Mouse (Mus musculus) kidney, adult 2 months (tissue): Measurements from ENCODE around the gene Suclg1. TPM values are rescaled to one million over a fixed set of nuclear protein-coding genes. Genes with fewer than 3 reads are reported as not detected.

ENCODE experiments used
- DNase-seq: peaks from one replicate; pipeline ENCODE4 v3.0.0; 2021
- H3K27ac ChIP-seq: fragments of 200-500 bp; 2 replicates; pipeline ENCODE4 v1.5.1; 2012; ENCODE audit warnings: low read depth, low read length, control low read depth, inconsistent platforms; ENCODE audit not compliant: insufficient read depth
- H3K27me3 ChIP-seq: fragments of 200-500 bp; replicated peaks from 2 replicates; pipeline ENCODE4 v1.6.1; 2012; ENCODE audit warnings: mild to moderate bottlenecking, moderate library complexity, low read length, inconsistent platforms; ENCODE audit not compliant: control insufficient read depth, insufficient read depth
- H3K36me3 ChIP-seq: fragments of 200-500 bp; 2 replicates; pipeline ENCODE4 v1.6.1; 2012; ENCODE audit warnings: mild to moderate bottlenecking, moderate library complexity, low read length, inconsistent platforms; ENCODE audit not compliant: control insufficient read depth, insufficient read depth
- H3K4me1 ChIP-seq: fragments of 200-500 bp; 2 replicates; pipeline ENCODE4 v1.6.1; 2011; ENCODE audit warnings: low read length; ENCODE audit not compliant: control insufficient read depth, insufficient read depth
- H3K4me3 ChIP-seq: fragments of 200-500 bp; 2 replicates; pipeline ENCODE4 v1.5.1; 2011; ENCODE audit warnings: mild to moderate bottlenecking, low read depth, low read length, control low read depth; ENCODE audit not compliant: insufficient read depth
- CTCF ChIP-seq: fragments of 200-500 bp; conservative IDR thresholded peaks from 2 replicates; pipeline ENCODE4 v1.5.1; 2011; ENCODE audit warnings: low read depth, mild to moderate bottlenecking, control low read depth, low read length, moderate library complexity, mixed read lengths; ENCODE audit not compliant: insufficient read depth, insufficient read length
- POLR2A ChIP-seq: fragments of 200-500 bp; IDR thresholded peaks from one replicate; pipeline ENCODE4 v1.6.1; 2011; ENCODE audit warnings: low read depth, low read length, control low read depth
- WGBS: fragments of 180-500 bp; shearing (Covaris S2); methylation state at CpG from one replicate; pipeline ENCODE4 v1.1.7; 2018; 5-methylcytosine and 5-hydroxymethylcytosine counted together
- polyA plus RNA-seq: library from polyadenylated mRNA; depleted of rRNA; stranded (reverse); fragments of >200 nt; gene quantifications from 2 replicates; pipeline ENCODE4 v1.2.3, GENCODE M21; 2012; rRNA removed

The Suclg1 gene
- 328 and 349 TPM in 2 replicates for polyA plus RNA-seq

GRCm38 (mm10) chr6:73248237-73249048, at the start of gene Suclg1:
TSS of gene Suclg1 (plus strand) at chr6:73248382.
- DNase-seq: peak; percentile 94
- peak within 1 kb of the TSS; percentile 93 for H3K4me3 ChIP-seq
- H3K27ac ChIP-seq: peak within 1 kb of the TSS; percentile 99
- TF ChIP-seq CTCF (no peak), POLR2A (peak; percentile 78)
- no peaks in the 10 kb centered on the region for H3K27me3 ChIP-seq
- H3K36me3 ChIP-seq: no peaks in the 10 kb centered on the region
- under 1% methylated on average over 58 of the region's 58 CpGs for WGBS
- peaks cover 23% of the 10 kb centered on the region for H3K4me1 ChIP-seq

DNA sequence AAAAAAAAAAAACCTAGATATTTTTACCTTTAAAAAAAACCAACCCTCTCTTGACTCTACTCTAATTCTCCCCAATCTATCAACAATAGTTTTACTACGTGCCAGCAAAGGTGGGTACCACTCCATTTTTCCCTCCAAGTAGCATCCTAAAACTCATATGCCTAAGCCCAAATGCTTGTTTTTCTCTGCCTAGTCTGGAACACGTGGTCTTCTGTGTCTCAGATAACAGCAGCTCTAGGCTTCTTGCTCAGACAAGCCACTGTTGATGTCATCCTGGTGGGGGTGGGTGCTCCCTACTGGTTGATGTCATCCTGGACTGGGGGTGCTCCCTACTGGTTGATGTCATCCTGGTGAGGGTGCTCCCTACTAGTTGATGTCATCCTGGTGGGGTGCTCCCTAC, 44.5 kb upstream of the Suclg1 start:
- no peaks in the 10 kb centered on the region for H3K36me3 ChIP-seq
- no peak overlapping the region for H3K4me3 ChIP-seq
- TF ChIP-seq POLR2A: no peak
- TF ChIP-seq CTCF: no peak
- H3K27ac ChIP-seq: no peak overlapping the region
- no peaks in the 10 kb centered on the region for H3K4me1 ChIP-seq
- no peaks in the 10 kb centered on the region for H3K27me3 ChIP-seq
- no peak for DNase-seq
- WGBS: 76% methylated on average over 2 of the region's 2 CpGs

DNA sequence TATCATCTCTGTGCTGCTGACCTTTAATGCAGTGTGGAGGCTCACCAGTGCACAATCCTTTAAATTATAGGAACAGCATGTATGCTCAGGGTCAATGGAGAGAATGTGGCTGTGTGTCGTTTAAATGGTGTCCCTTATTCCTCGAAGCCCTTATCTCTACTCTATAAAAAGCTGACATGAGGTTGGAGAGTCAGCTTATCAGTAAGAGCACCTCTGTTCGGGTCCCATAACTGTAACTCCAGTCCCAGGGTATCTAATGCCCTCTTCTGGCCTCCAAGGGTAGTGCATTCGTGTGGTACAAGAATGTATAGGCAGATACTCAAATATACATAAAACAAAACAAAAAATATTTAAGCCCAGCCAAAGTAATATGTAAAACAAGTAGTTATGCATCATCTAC, 43.2 kb upstream of the Suclg1 start:
- H3K36me3 ChIP-seq: no peaks in the 10 kb centered on the region
- no peak for DNase-seq
- no peaks in the 10 kb centered on the region for H3K4me1 ChIP-seq
- no peak overlapping the region for H3K27ac ChIP-seq
- no peak overlapping the region for H3K4me3 ChIP-seq
- 78% methylated on average over 4 of the region's 4 CpGs for whole genome bisulfite sequencing
- no peak for TF ChIP-seq POLR2A
- TF ChIP-seq CTCF: no peak
- no peaks in the 10 kb centered on the region for H3K27me3 ChIP-seq

DNA sequence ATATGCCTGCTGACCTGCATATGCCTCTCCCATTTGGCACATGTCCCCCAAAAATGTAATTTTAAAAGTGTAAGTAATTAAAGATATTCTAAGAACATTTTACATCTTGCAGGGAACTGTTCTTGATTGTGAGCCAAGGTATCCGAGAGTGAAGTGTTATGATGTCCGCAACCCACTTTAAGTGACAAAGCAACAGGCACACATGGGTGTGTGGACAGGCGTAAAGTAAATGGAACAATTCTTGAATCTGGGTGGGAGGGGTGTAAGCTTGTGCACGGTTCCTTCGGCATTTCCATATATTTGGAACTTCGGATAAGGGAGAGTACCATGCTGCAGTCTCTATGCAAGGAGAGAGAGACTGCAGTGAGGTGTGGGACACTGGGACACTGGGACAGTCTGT, 38.6 kb upstream of the Suclg1 start:
- no peaks in the 10 kb centered on the region for H3K36me3 ChIP-seq
- H3K4me1 ChIP-seq: no peaks in the 10 kb centered on the region
- TF ChIP-seq POLR2A: no peak
- TF ChIP-seq CTCF: no peak
- no peaks in the 10 kb centered on the region for H3K27me3 ChIP-seq
- H3K4me3 ChIP-seq: no peak overlapping the region
- WGBS: 91% methylated on average over 6 of the region's 6 CpGs
- H3K27ac ChIP-seq: no peak overlapping the region
- DNase-seq: no peak

- Histone ChIP-seq H3K4me3 (no peak overlapping the region), H3K4me1 (no peaks in the 10 kb centered on the region), H3K27me3 (no peaks in the 10 kb centered on the region), H3K36me3 (no peaks in the 10 kb centered on the region), H3K27ac (no peak overlapping the region)
- TF ChIP-seq CTCF (no peak), POLR2A (no peak)
- DNase-seq: no peak
- WGBS: 72% methylated on average over 4 of the region's 4 CpGs
Observed at GRCm38 (mm10) chr6:73210445-73210972, 37.7 kb upstream of the Suclg1 start.

DNA sequence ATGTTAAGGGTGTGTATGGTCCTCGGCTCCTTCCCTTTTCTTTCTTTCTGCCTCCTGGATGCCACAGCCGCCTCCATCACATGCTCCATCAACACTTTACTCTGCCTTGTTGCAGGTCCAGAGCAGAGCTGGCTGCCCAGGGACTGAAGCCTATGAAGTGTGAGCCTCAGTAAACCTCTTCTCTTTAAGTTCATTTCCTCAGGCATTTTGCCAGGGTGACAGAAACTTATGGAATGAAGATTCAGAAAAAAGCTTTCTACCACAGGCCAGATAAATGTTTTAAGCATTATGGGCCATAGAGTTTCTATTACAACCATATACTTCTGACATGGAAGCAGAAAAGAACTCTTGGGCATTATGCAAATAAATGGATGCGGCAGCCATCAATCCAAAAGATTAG, 37.1 kb upstream of the Suclg1 start:
- Histone ChIP-seq H3K36me3 (no peaks in the 10 kb centered on the region), H3K4me1 (no peaks in the 10 kb centered on the region), H3K27me3 (no peaks in the 10 kb centered on the region), H3K4me3 (no peak overlapping the region), H3K27ac (no peak overlapping the region)
- WGBS: 91% methylated on average over 3 of the region's 3 CpGs
- no peak for TF ChIP-seq POLR2A
- no peak for TF ChIP-seq CTCF
- no peak for DNase-seq

GRCm38 (mm10) chr6:73211602-73212001, 36.6 kb upstream of the Suclg1 start:
- Histone ChIP-seq H3K27me3 (no peaks in the 10 kb centered on the region), H3K27ac (no peak overlapping the region)
- no peak for TF ChIP-seq POLR2A
- no peak for TF ChIP-seq CTCF

More at GRCm38 (mm10) chr6:73211602-73212001, 36.6 kb upstream of the Suclg1 start:
- Histone ChIP-seq H3K4me1 (no peaks in the 10 kb centered on the region), H3K36me3 (no peaks in the 10 kb centered on the region), H3K4me3 (no peak overlapping the region)
- no peak for DNase-seq
